Mouse (Mus musculus) lung, postnatal 0 days (tissue): Measurements from ENCODE around the gene Mex3d.

Experiments used
- CTCF ChIP-seq: IDR thresholded peaks from 2 replicates; pipeline ENCODE4 v1.5.1; 2016; ENCODE audit warnings: antibody characterized with exemption, mild to moderate bottlenecking
- EP300 ChIP-seq: IDR thresholded peaks from 2 replicates; pipeline ENCODE4 v1.6.1; 2016; ENCODE audit warnings: antibody characterized with exemption, mild to moderate bottlenecking, control low read depth

DNA sequence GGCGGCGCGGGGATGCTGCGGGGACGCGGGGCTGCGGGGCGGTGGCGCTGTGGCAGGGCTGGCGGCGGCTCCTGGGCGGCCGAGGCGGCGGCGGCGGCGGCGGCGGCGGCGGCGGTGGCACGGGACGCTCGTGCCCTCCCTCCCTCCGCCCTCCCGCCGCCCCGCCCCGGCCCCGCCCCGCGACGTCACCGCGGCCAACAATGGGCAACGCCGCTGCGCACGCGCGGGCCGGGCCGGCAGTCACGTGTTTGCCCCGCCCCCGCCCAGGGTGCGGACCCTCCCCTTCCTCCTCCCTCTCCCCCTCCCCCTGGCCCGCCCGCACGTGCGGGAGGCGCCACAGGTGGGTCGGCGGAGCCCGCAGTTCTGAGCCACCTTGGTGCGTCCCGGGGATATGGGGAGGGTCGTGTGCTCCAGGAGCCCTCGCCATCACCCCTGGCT is at the start of gene Mex3d:
- no peak; the same call in 1 of the 2 replicates for TF ChIP-seq CTCF
- no peak for TF ChIP-seq EP300
